Mouse (Mus musculus): ENCODE data around the gene Fosb.

The Fosb gene

DNA sequence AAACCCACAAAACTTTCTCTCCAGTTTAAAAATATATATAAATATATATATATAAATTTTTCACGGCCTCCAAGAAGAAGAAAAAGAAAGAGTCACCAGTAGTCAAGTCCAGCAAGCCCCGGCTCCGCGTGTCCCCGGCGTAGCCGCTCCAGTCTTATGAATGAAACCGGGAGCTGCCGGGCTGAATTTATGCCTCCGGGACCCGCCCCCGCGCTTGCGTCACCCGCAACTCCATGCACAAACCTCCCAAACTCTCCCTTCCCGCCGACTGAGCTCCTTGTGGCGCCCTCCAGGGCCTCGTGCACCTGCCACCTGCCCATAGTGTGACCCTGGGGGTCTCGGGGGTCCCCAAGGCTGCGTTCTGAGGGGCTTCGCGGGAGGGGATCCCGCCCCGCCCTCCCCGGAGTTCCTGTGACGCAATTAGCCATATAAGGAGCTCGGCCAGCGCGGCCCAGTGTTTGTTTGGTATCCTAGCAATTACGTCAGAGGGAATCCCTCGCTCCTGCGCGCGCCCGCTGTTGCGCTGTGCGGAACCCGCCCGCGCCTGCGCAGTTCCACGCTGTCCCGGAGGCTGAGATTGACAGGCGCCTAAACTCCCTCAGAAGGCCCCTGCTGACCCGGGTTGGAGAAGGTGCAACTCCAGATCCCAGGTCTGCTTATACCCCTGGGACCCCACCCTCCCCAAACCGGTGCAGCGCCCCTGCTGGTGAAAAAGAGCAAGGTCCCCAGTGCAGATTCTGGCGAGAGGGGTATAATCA lies at the start of gene Fosb:
Gene Fosb, minus strand, starts transcription at position 168 of the 758 bp plus-strand sequence.
- DNase-seq (ENCODE audit: low read depth): peak; percentile 97

DNA sequence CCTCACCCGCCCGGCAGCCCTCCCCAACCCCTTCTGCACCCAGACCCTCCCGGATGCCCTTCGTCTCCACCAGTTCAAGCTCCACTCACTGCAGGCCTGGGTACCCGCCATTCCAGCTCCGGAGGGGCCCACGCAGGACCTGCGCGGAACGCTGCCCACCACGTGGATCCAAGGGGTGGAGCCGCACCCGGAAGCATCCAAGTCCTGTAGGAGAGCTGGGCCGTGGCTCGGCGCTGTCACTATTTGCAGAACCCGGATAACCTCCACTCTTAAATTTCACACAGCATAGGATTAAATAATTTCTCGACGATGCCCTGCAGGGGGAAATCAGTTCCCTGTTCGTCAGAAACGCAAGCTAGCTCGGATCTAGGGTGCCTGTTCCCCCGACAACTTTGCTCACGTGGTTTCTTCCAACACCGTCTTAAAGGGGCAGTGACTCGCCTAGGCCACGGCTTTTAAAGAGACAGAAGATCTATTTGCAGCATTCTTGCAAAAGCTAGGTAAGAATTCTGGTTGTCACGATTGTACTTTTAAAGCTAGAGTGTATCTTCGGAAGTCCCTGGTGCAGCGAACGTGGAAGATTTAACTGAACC lies 49.5 kb upstream of the Fosb start, which contains the start of the genes Cd3eap and Ppp1r13l:
Gene Cd3eap, minus strand, starts transcription at position 185 of the 593 bp plus-strand sequence.
Gene Ppp1r13l, plus strand, starts transcription at position 451 of the 593 bp plus-strand sequence.
- DNase-seq (ENCODE audit: low read depth): peak; percentile 96

DNA sequence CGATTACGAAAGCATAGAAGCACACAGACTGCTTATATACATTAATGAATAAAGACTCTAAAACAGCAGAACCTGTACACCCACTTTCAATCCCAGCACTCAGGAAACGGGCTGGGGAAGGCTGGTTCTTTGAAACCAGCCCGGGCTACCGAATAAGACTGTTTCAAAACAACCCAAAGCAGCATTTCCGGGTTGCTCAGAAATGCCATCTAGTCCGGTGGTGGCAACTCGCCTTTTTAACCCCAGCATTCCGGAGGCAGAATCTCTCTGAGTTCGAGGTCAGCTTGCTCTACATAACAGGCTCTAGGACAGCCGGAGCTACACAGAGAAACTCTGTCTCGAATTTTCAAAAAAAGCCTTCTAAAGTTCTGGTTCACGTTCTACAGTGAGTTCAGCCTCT lies 48.8 kb upstream of the Fosb start:
- DNase-seq (ENCODE audit: low read depth): peak; percentile 50

DNA sequence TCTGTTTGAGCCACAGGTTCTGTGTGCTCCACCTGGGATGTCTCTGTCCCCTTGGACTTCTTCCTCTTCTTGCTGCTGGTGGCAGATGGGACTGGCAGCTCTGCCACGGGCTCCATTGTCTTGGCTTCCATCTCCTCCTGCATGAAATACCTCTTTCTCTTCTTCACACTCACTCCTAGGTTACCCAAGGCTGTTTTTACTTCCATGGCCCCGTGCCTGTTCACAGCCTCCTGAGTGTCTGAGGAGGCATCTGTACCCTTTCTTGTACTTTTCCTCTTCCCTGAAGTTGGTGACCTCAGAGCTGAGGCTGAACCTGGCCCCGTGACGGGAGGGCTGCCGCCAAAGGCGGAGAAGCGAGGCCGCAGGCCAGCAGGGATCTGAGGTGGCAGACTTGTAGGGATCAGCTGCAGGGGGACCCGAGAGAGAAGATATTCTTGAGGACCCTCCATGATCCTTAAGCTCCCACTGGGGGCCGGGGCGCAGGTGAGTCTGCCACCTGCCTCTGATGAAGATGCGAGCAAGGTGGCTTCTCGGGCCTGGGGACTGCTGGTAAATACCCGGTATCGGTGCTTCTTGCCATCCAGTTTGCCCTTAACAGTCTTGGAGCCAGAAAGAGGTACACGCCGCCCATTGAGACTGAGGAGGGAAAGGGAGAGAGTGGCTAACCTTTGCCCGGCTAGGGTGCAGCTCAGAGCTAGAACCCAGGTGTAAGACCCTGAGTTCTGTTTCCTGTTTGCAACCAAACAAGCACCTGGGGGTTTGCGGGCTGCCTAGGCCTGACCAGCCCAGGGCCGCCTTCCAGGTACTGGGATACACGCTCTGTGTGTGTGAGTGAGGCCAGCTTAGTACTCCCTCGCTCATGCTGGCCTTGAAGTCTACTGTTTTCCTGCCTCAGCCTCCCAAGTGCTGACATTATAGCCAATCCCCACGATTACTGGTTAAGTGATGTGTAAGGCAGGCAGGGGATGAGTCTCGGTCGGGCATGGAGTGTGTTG lies 47.8 kb upstream of the Fosb start:
- DNase-seq (ENCODE audit: low read depth): no peak

DNA sequence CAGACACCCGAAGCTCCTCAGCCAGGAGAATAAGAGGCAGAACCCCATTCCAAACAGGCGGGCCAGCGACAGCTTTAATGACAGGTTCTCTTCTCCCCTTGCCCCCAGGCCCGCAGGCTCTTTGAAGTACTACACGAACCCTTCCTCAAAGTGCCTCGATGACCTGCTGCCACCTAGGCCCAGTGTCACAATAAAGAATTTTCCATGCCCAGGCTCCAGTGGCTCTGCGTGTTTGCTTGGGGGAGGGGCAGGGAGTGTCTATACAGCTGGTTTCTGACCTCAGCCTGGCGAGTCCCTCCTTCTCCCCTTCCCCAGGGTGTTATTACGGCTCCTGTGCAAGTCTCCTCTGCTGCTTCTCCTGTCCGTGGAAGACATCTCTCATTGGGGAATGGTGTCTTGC lies 46.5 kb upstream of the Fosb start:
- no peak for DNase-seq (ENCODE audit: low read depth)

DNA sequence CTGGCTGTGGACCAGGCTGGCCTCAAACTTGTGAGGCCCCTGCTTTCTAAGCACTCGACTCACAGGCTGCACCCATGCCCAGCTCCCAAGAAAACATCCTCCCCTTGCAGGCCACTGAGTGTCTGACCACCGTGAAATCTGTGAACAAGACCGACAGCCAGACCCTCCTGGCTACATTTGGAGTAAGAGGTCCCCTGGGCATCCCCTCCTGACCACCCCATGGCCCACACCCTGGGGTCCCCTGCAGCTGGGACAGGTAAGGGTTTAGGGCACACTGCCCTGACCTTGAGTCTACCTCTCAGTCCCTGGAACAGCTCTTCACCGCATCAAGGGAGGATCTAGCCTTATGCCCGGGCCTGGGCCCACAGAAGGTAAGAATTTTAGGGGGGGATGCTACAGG lies 45.1 kb upstream of the Fosb start:
- DNase-seq (ENCODE audit: low read depth): no peak

DNA sequence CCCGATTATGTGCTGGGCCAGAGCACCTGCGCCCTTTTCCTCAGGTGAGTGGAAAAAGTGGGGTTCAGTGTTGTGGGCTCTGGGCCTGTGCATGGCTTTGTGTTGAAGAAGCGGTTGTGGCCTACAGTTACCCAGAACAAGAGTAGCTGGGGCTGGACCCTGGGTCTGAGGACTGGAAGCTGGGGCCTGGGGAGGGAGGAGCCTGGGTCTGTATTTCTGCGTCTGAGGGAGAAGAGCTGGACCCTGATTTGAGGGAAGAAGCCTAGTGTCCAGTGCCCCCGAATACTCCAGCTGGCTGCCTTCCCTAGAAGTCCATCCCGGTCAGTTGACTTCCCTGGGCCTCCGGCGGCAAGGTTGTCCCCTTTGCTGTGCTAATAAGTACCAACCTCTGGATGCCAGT lies 40.4 kb upstream of the Fosb start:
- no peak for DNase-seq (ENCODE audit: low read depth)

DNA sequence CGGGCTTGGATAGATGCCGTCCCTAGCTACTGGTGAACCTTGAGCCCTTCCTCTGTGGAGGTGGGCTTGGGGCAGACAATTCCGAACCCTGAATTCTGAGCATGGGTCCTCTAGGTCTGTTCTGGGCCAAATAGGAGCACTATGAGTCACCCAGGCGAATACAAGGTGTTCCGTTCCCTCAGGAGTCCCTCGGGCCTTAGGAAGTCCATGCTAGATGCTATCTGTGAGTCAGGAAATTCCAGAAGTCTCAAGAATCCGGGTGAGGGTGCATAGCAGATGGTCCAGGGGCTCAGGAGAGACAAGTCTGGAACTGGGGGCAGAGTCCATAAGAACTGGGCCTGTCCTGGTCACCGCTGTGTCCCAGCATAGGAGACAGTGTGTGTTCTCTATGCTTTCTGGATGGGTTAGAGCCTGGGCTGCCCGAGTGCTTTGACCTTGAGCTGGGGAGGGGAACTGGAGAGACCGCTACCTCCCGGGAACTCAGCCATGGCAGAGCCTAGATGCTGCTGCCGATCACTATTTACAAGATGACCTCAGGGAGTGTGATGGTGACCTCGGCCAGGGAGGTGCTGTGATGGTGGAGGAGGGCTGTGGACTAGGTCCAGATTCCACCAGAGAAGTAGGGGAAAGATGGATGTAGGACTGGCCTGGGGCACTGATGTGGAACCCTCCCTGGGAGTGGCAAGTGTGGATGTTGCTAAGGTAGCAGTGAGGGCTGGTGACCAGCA lies 39.5 kb upstream of the Fosb start:
- no peak for DNase-seq (ENCODE audit: low read depth)

DNA sequence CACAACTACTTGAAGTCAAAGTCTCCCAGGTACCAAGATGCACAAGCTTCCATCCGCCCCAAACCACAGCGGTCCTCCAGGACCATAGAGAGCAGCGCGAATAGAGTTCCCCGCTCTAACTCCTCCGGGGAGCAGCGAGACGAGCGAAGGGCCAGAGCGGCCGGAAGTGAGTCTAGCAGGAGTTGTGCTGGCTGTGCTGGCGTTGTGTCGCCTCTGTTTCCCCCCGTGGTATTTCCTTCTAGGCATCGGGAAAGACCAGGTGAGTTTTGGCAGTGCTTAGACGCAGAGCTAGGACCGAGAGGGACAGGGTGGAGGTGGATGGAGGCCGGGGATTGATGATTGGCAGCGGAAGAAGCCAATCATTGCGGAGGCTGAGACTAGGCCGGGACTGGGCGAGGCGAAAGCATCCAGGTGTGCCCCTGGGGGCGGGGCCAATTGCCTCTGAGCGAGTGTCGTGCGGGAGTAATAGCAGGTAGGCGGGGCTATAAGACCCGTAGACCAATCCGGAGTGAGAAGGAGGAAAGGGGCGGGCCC lies 35.2 kb upstream of the Fosb start:
- peak; percentile 97 for DNase-seq (ENCODE audit: low read depth)

DNA sequence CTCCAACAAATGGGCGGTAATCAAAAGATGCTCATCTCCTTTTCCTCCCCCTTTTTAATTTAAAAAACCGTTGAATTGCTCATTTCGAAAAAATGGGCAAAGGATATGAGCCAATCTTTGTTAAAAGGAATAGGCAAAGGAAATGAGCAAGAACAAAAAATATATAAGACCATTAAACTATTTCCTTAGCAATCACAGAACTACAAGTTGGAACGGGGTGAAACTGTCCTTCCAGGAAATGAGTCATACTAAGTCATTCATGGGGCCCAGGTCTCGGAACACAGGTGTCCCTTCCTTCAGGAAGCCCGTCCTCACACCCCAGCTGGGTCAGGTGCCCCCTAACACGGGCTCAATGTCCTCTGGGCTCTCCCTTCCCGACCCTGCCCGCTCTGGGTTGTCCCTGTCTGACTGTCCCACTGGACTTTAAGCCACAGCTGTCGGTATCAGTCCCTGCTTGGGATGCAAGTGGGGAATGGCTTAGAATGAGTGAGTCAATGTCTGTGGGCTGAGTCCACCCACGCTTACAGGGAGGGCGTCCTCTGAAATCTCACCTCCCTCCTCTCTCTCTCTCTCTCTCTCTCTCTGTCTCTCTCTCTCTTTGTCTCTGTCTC lies 34.5 kb upstream of the Fosb start, which contains the start of gene Ercc1:
Gene Ercc1, plus strand, starts transcription at position 542 of the 611 bp plus-strand sequence.
- peak; percentile 67 for DNase-seq (ENCODE audit: low read depth)

DNA sequence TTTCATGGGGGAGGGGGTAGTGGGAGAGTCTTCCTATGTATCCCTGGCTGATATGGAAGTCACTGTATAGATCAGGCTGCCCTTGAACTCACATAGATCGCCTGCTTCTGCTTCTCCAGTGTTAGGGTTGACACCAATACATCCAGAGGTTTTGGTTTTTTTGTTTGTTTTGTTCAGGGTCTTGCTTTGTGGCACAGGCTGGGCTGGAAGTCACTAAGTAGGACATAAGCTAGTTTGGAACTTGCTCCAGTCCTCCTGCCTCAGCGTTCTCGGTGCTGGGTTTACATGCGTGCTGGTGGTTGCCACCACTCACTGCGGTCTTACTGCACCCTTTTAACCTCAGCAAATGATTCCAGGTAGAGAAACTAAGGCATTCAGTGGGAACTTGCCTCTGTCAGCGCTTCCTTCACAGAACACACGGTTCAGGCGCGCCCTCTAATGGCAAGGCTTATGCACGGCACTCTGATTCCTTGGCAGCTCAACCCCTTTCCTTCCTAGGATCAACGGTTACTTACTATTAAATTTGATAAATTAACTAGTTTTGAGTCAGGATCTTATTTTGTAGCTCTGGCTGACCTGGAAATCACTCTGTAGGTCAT lies 33.5 kb upstream of the Fosb start:
- DNase-seq (ENCODE audit: low read depth): peak; percentile 85

DNA sequence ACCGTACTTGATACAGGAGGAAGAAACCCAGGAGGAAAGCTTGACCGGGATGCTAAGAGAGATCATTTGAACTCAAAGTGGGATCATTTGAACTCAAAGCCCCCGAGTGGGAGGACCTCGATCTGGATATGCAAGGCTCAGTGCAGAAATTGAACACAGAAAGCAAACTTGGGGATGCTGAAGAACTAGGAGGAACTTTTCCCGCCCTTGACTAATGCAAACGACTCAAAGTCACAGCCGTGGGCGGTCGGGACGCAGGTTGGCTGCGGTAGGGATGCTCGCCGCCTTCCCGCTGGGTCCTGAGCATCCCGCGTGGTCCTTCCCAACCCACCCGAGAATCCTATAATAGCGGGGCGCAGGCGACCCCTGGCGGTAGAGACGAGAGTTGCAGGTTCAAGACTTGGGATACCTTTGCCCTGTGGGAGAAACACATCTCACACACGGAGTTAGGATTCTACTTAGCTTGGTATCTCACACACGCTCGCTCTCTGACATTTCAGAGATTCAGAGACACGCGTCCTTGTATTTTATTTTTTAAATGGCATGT lies 32.7 kb upstream of the Fosb start:
- peak; percentile 76 for DNase-seq (ENCODE audit: low read depth)

DNA sequence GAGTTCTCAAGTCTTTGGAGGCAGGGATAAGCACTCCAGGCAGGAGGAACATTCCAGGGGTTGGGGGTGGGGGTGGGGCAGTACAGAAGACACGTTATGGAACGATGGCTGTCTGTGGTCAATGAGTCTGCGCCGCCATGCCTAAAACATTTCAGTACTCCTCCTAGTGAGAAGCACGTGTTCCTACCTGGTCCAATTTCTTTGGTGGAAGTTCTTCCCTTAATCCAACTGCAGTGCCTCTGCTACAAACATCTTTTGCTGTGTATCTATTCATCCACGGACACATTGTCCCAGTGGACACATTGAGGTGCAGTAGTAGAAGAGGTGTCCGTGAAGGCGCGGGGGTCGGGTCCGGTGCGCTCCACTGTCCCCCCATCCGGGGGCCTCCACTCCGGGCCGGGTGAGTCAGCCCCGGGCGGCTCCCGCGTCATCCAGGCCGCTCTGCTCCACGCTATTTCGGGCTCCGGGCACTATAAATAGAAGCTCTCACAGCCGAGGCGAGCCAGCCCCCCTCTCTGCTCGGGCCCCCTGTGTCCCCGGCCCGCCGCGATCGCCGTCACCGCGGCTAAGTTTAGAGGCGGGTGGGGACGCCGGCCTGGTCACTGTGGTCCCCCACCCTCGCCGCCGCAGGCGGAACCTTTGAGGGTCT lies 32.0 kb upstream of the Fosb start:
- no peak for DNase-seq (ENCODE audit: low read depth)

DNA sequence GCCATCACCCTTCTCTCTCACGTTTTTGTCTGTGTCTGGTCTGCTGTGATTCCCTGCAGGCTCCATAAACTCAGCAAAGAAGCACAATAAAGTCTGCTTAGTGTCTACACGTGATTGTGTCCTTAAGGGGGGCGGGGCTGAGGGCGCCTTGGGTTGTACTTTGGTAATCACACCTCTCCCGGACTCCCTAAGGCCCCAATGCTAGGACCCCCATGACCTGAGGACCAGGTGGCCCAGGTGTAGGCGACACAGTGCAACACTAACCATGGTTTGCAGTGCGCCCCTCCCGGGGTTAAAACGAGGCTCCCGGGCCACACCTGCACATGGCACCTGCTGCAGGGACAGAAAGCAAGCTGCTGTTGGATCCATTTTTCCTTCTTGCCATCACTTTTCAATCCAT lies 31.4 kb upstream of the Fosb start:
- no peak for DNase-seq (ENCODE audit: low read depth)

DNA sequence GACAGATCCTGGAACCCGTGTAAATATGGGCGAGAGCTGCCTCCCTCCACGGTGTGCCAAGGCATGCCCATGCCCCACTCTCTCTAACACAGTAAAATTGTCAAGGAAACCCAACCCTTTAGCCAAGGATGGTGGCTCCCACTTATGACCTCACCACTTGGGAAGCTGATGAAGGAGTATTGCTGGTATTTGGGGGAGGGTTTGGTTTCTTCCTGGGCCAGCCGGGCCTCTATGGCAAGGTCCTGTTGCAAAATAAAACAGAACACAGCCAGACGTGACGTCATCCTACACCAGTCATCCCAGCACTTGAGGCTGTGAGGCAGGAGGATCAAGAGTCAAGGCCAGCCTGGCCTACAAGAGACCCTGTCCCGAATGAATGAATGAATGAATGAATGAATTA lies 28.7 kb upstream of the Fosb start:
- peak; percentile 44 for DNase-seq (ENCODE audit: low read depth)

DNA sequence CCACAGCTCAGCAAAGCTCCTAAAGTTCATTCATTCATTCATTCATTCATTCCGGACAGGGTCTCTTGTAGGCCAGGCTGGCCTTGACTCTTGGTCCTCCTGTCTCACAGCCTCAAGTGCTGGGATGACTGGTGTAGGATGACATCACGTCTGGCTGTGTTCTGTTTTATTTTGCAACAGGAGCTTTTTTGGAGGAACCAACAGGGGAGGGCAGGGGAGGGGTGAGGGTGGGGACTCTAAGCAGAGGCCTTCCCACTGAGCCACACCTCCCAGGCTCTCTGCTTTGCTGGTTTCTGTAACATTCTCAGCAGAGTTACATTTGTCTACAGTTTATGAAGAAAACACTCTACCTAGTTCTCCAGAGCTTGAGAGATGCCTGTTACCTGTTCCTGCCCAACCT lies 28.2 kb upstream of the Fosb start:
- DNase-seq (ENCODE audit: low read depth): peak; percentile 78

DNA sequence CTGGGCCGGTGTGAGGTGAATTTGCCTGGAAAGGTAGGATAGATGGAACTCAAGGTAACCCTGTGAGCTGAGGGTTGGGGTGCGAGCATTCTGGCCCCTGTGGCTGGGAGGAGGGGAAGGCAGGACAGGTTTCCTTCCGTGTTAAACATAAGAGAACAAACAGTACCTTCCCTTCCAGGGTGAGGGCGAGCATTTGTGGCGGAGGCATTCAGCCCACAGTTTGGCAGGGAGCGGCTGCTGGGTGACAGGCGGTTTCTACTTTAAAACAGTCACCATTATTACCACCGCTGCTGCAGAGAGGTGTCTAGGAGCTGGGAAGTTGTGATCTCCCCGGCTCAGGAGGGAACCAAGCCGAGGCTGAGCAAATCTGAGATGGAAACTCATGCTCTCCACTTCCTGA lies 27.3 kb upstream of the Fosb start:
- no peak for DNase-seq (ENCODE audit: low read depth)

DNA sequence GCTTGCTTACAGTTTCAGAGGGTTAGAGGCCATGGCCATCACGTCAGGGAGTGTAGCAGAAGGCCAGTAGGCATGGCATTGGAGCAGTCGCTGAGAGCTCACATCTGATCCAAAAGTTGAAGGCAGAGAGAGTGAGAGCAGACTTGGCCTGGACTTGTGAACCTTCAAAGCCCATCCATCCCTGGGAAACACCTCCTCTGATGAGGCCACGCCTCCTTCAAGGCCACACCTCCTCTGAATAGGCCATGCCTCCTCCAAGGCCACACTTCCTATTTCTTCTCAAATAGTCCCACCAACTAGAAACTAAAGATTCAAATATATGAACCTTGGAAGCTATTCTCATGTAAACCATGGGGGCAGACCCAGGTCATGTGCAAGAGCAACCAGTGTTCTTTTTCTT lies 25.7 kb upstream of the Fosb start:
- DNase-seq (ENCODE audit: low read depth): peak; percentile 77

DNA sequence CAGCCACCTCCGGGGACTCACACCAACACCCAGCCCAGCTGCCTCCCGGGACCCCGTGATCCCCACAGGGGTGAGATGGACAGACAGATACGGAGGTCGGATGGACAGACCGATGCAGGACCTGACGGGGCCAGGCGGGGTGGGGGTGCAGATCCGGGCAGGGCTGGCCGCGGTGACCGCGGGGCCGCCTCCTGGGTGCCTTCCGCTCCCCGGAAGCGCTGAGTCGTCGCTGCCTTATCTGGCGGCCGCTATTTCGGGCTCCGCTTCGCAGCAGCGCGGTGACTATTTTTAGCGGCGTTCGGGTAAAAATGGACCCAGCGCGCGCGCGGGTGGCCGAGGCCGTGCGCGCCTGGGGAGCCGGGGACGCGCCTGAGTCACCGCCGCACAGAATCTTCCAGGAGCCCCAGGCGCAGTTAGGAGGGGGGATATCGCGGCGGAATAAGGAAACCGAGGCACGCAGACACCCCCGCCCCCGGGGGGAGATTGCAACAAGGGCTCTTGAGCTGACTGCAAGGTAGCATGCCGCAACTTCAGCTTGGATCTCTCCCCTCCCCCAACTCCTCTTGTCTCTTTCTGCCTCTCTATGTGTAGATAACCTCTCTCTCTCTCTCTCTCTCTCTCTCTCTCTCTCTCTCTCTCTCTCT lies 23.0 kb upstream of the Fosb start:
- peak; percentile 65 for DNase-seq (ENCODE audit: low read depth)

All from 416B (cell line).